Mouse (Mus musculus): ENCODE data around the gene Klra17.
"Not testable (repeated sequence)": the region's sequence is repeated elsewhere in the genome, so short reads cannot be mapped to it uniquely, and the experiment has no call there.

Gene Klra17

GRCm38 (mm10) chr6:129876549-129876948, at the start of gene Klra17:
Gene Klra17 (minus strand): TSS chr6:129876672.
- no peak for DNase-seq (ENCODE audit: extremely low read depth, insufficient read length, low spot score)

GRCm38 (mm10) chr6:129917476-129917946, 41.0 kb upstream of the Klra17 start, which contains the start of gene Klra5:
Gene Klra5 (minus strand): TSS chr6:129917650.
- not testable (repeated sequence) for DNase-seq (ENCODE audit: extremely low read depth, insufficient read length, low spot score)

GRCm38 (mm10) chr6:129916996-129917395, 40.5 kb upstream of the Klra17 start:
- no peak for DNase-seq (ENCODE audit: extremely low read depth, insufficient read length, low spot score)

- no peak for DNase-seq (ENCODE audit: extremely low read depth, insufficient read length, low spot score)
Measured at GRCm38 (mm10) chr6:129882525-129882924, 6.1 kb upstream of the Klra17 start.

GRCm38 (mm10) chr6:129862349-129862748, 14.1 kb downstream of the Klra17 start, which contains the start of gene Gm17631:
Gene Gm17631 (plus strand): TSS chr6:129862649.
- DNase-seq (ENCODE audit: extremely low read depth, insufficient read length, low spot score) = not testable (repeated sequence)

GRCm38 (mm10) chr6:129825559-129825958, 50.9 kb downstream of the Klra17 start:
- DNase-seq (ENCODE audit: extremely low read depth, insufficient read length, low spot score) = no peak

- DNase-seq (ENCODE audit: extremely low read depth, insufficient read length, low spot score) = no peak
Measured at GRCm38 (mm10) chr6:129824004-129824403, 52.5 kb downstream of the Klra17 start.

- no peak for DNase-seq (ENCODE audit: extremely low read depth, insufficient read length, low spot score)
Measured at GRCm38 (mm10) chr6:129817731-129818130, 58.7 kb downstream of the Klra17 start.

- not testable (repeated sequence) for DNase-seq (ENCODE audit: extremely low read depth, insufficient read length, low spot score)
Measured at GRCm38 (mm10) chr6:129784170-129784569, 92.3 kb downstream of the Klra17 start, which contains the start of gene Gm156. Gene Gm156 (minus strand): TSS chr6:129784270.

All from 3134 (cell line).